Mouse (Mus musculus): ENCODE measurements around the gene Palm.

DNA sequence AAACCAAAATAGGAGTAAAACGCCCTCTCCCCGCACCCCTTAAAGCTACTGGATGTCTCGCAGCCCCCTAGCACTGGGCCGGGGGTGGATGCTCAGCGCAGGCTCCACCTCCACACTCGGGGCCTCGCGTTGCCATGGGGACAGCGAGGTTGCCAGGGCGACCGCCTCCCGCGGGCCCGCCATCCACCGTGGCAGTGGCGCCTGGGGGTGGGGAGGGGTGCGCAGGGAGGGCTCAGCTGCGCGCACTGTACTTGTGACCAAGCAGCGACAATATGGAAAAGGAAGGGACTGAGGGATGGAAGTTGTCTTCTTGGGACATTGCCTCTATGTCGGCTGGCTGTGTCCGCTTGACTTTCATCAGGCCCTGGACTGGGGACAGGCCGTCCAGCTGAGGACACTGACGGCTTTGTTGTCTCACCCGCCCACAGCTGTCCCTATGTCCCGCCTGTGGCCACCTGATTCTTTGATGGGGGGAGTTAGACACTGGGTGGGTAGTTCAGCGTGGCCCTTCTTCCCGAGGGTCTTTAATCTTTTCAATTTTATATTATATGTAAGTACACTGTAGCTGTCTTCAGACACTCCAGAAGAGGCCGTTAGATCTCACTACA lies 10.4 kb downstream of the Palm start:
- TF ChIP-seq POLR2A (IDR thresholded peaks at IDR 0.05; ENCODE audit: low read depth, low read length): no peak
- no peak for TF ChIP-seq CTCF (IDR thresholded peaks at IDR 0.05; ENCODE audit: extremely low read depth, insufficient read depth, insufficient read length, insufficient replicate concordance)
